ENCODE assay signal across 23 mouse cellular contexts in the genomic region with DNA sequence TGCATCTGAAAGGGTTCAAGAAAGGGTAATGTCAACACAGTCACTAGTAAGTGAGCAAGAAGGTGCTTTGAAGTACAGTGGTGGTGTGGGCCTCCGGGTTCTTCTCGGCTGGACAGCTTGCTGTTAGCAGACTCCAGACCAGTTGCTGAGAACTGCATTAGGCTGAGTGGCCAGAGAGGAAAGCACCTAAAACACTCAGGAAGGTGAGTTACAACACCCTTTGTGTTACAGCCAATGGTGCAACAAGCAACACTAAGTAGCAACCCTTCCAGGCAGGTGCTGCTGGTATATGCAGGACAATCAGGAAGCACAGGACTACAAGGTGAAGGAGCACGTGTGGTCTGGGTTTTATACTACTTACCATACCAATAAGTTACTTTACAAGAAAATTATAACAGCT.
DNase-seq lines count a peak whose midpoint lies in the region; ATAC-seq and TF ChIP-seq lines count a peak whose summit lies in the region.
"Had no signal": no experiment of that assay in that cellular context is flagged by ENCODE, and none has a peak within 500 bp of the region (broad histone marks: within the 10 kb centered on the region; RNA-seq: fewer than 3 reads in every experiment).

No protein-coding gene starts in this region.

- no peak for ATAC-seq in heart, embryonic 11.5 days (replicated peaks; ENCODE audit: insufficient number of reproducible peaks, low FRiP score, low TSS enrichment)
- ATAC-seq in lung, embryonic 14.5 days (ENCODE audit: insufficient read depth), result no peak
- no peak for ATAC-seq in midbrain, embryonic 11.5 days (ENCODE audit: low FRiP score)
- no peak for ATAC-seq in midbrain, embryonic 14.5 days (ENCODE audit: low FRiP score, low TSS enrichment)
- ATAC-seq: activated CD4-positive, CD25-positive, alpha-beta regulatory T cell, adult 4 months; forebrain, embryonic 16.5 days; hindbrain, embryonic 16.5 days; inflammation-experienced regulatory T-cells, adult 6 months; Patski had no signal

- no peak for DNase-seq in heart, postnatal 10 days
- no peak for DNase-seq in lung, embryonic 14.5 days
- no peak for DNase-seq in lung, adult 2 months
- DNase-seq in midbrain, embryonic 11.5 days (ENCODE audit: low spot score, missing footprints), result peak; percentile 75
- DNase-seq in midbrain, embryonic 14.5 days, result no peak
- DNase-seq in yolk sac, embryonic 10.5 days (ENCODE audit: low spot score), result peak; percentile 40
- DNase-seq: adrenal gland, postnatal 14 days; cerebellum, adult 11-12 months; cerebellum, adult 9-10 months; cerebellum, postnatal 25 days; gastrocnemius, postnatal 10 days; heart, postnatal 4 days had no signal

- no peak overlapping the region for H3K9ac ChIP-seq in heart, embryonic 11.5 days (ENCODE audit: low read depth, low read length)
- H3K9ac ChIP-seq in lung, embryonic 14.5 days, result no peak overlapping the region
- H3K9ac ChIP-seq in midbrain, embryonic 11.5 days (ENCODE audit: low read length), result no peak overlapping the region
- no peak overlapping the region for H3K9ac ChIP-seq in midbrain, embryonic 14.5 days (replicated peaks; ENCODE audit: low read length)
- H3K9ac ChIP-seq: embryonic facial prominence, embryonic 12.5 days; forebrain, embryonic 12.5 days; heart, embryonic 15.5 days; hindbrain, embryonic 12.5 days had no signal

- H3K4me2 ChIP-seq in heart, embryonic 11.5 days, result no peak overlapping the region
- no peak overlapping the region for H3K4me2 ChIP-seq in lung, embryonic 14.5 days
- H3K4me2 ChIP-seq in midbrain, embryonic 11.5 days, result no peak overlapping the region
- H3K4me2 ChIP-seq in midbrain, embryonic 14.5 days (ENCODE audit: low read length), result no peak overlapping the region
- H3K4me2 ChIP-seq: embryonic facial prominence, embryonic 12.5 days; forebrain, embryonic 12.5 days; heart, embryonic 15.5 days; hindbrain, embryonic 12.5 days had no signal

- TF ChIP-seq CTCF in lung, embryonic 14.5 days (IDR thresholded peaks at IDR 0.05; ENCODE audit: low read depth), result no peak
- TF ChIP-seq CTCF in lung, adult 2 months (IDR thresholded peaks at IDR 0.05; ENCODE audit: insufficient read depth, low read length), result no peak

- intact Hi-C loops in heart, postnatal 10 days (cut with DNase I), result no loop called here

- no peak overlapping the region for H3K4me3 ChIP-seq in heart, embryonic 11.5 days (ENCODE audit: low read depth, low read length)
- no peak overlapping the region for H3K4me3 ChIP-seq in lung, embryonic 14.5 days (ENCODE audit: low read depth, low read length)
- H3K4me3 ChIP-seq in lung, adult 2 months (replicated peaks; ENCODE audit: extremely low read depth, low read depth, low read length), result no peak overlapping the region
- no peak overlapping the region for H3K4me3 ChIP-seq in midbrain, embryonic 11.5 days (ENCODE audit: low read depth, low read length)
- no peak overlapping the region for H3K4me3 ChIP-seq in midbrain, embryonic 14.5 days (replicated peaks; ENCODE audit: low read depth, low read length)
- H3K4me3 ChIP-seq: embryonic facial prominence, embryonic 12.5 days; forebrain, embryonic 12.5 days; heart, embryonic 15.5 days; hindbrain, embryonic 12.5 days had no signal

- no peaks in the 10 kb centered on the region for H3K9me3 ChIP-seq in heart, embryonic 11.5 days (replicated peaks; ENCODE audit: control insufficient read depth, low read length)
- no peaks in the 10 kb centered on the region for H3K9me3 ChIP-seq in lung, embryonic 14.5 days (ENCODE audit: low read depth, low read length)
- no peaks in the 10 kb centered on the region for H3K9me3 ChIP-seq in midbrain, embryonic 11.5 days (ENCODE audit: control insufficient read depth, low read length)
- H3K9me3 ChIP-seq in midbrain, embryonic 14.5 days (ENCODE audit: control insufficient read depth, low read length), result no peaks in the 10 kb centered on the region
- H3K9me3 ChIP-seq: embryonic facial prominence, embryonic 12.5 days; forebrain, embryonic 12.5 days; heart, embryonic 15.5 days; hindbrain, embryonic 12.5 days had no signal

- peaks cover 15% of the 10 kb centered on the region for H3K4me1 ChIP-seq in heart, embryonic 11.5 days (ENCODE audit: control insufficient read depth, insufficient read depth, low read length)
- H3K4me1 ChIP-seq in lung, embryonic 14.5 days (ENCODE audit: insufficient read depth), result peaks cover 18% of the 10 kb centered on the region
- H3K4me1 ChIP-seq in lung, adult 2 months (ENCODE audit: control insufficient read depth, insufficient read depth, low read length), result peaks cover 5% of the 10 kb centered on the region; the same call in 1 of the 2 replicates
- H3K4me1 ChIP-seq in midbrain, embryonic 11.5 days (ENCODE audit: control insufficient read depth, insufficient read depth, low read length), result peaks cover 3% of the 10 kb centered on the region; the same call in 1 of the 2 replicates
- peaks cover 5% of the 10 kb centered on the region; the same call in 1 of the 2 replicates for H3K4me1 ChIP-seq in midbrain, embryonic 14.5 days (ENCODE audit: control insufficient read depth, insufficient read depth, low read length)

- H3K27me3 ChIP-seq in heart, embryonic 11.5 days (ENCODE audit: control insufficient read depth, insufficient read depth, low read length), result no peaks in the 10 kb centered on the region
- H3K27me3 ChIP-seq in lung, embryonic 14.5 days (ENCODE audit: insufficient read depth, low read length), result no peaks in the 10 kb centered on the region
- H3K27me3 ChIP-seq in midbrain, embryonic 11.5 days (ENCODE audit: control insufficient read depth, insufficient read depth, low read length), result no peaks in the 10 kb centered on the region
- no peaks in the 10 kb centered on the region for H3K27me3 ChIP-seq in midbrain, embryonic 14.5 days (ENCODE audit: control insufficient read depth, insufficient read depth, low read length)
- H3K27me3 ChIP-seq: CH12.LX; embryonic facial prominence, embryonic 12.5 days; forebrain, embryonic 12.5 days; heart, embryonic 15.5 days; hindbrain, embryonic 12.5 days; Patski had no signal

- no peaks in the 10 kb centered on the region for H3K36me3 ChIP-seq in heart, embryonic 11.5 days (ENCODE audit: control insufficient read depth, insufficient read depth, low read length)
- no peaks in the 10 kb centered on the region for H3K36me3 ChIP-seq in lung, embryonic 14.5 days (ENCODE audit: insufficient read depth)
- no peaks in the 10 kb centered on the region for H3K36me3 ChIP-seq in midbrain, embryonic 11.5 days (ENCODE audit: control insufficient read depth, insufficient read depth, low read length)
- no peaks in the 10 kb centered on the region for H3K36me3 ChIP-seq in midbrain, embryonic 14.5 days (ENCODE audit: control insufficient read depth, insufficient read depth, low read length)
- H3K36me3 ChIP-seq: embryonic facial prominence, embryonic 12.5 days; forebrain, embryonic 12.5 days; heart, embryonic 15.5 days; hindbrain, embryonic 12.5 days had no signal

- 61% methylated on average over 3 of the region's 3 CpGs for WGBS in heart, embryonic 11.5 days (ENCODE audit: insufficient replicate concordance)
- WGBS in lung, embryonic 14.5 days, result 15% methylated on average over 3 of the region's 3 CpGs
- 64% methylated on average over 3 of the region's 3 CpGs for WGBS in lung, adult 2 months
- WGBS in midbrain, embryonic 11.5 days, result 82% methylated on average over 3 of the region's 3 CpGs
- WGBS in midbrain, embryonic 14.5 days, result 88% methylated on average over 3 of the region's 3 CpGs

- TF ChIP-seq POLR2A in lung, adult 2 months (IDR thresholded peaks at IDR 0.05; ENCODE audit: borderline replicate concordance, extremely low read depth, low read depth, low read length), result no peak

- H3K27ac ChIP-seq in heart, embryonic 11.5 days (ENCODE audit: low read depth, low read length), result 0 out of 2 replicates have a peak overlapping the region, but pooled peaks have one; percentile 41
- H3K27ac ChIP-seq in lung, embryonic 14.5 days (ENCODE audit: low read depth), result 0 out of 2 replicates have a peak overlapping the region, but pooled peaks have one; percentile 14
- H3K27ac ChIP-seq in midbrain, embryonic 11.5 days (ENCODE audit: low read depth, low read length), result no peak overlapping the region
- no peak overlapping the region for H3K27ac ChIP-seq in midbrain, embryonic 14.5 days (replicated peaks; ENCODE audit: low read depth, low read length)
- H3K27ac ChIP-seq: embryonic facial prominence, embryonic 12.5 days; forebrain, embryonic 12.5 days; heart, embryonic 15.5 days; hindbrain, embryonic 12.5 days had no signal

Comparison
In these comparisons a context has a peak if more than half of its experiments do, and no peak if none do; other contexts are left out.
1. DNase-seq: peak in midbrain, embryonic 11.5 days (single experiment) and yolk sac, embryonic 10.5 days (single experiment); none in heart, postnatal 10 days (0 of 2), lung, embryonic 14.5 days (single experiment), lung, adult 2 months (single experiment) and midbrain, embryonic 14.5 days (single experiment).
2. H3K27ac ChIP-seq: peak in heart, embryonic 11.5 days (single experiment) and lung, embryonic 14.5 days (single experiment); none in midbrain, embryonic 11.5 days (single experiment) and midbrain, embryonic 14.5 days (single experiment).